Mouse (Mus musculus): ENCODE measurements around the gene Cyp2j8. TPM values are rescaled to one million over a fixed set of nuclear protein-coding genes. Genes with fewer than 3 reads are reported as not detected.
"Not testable (repeated sequence)": the region's sequence is repeated elsewhere in the genome, so short reads cannot be mapped to it uniquely, and the experiment has no call there.

The Cyp2j8 gene
- not detected in 2 replicates for polyA plus RNA-seq (2015; fragmentation: Nextera tagmentation; extraction: Ambion mirVana)

DNA sequence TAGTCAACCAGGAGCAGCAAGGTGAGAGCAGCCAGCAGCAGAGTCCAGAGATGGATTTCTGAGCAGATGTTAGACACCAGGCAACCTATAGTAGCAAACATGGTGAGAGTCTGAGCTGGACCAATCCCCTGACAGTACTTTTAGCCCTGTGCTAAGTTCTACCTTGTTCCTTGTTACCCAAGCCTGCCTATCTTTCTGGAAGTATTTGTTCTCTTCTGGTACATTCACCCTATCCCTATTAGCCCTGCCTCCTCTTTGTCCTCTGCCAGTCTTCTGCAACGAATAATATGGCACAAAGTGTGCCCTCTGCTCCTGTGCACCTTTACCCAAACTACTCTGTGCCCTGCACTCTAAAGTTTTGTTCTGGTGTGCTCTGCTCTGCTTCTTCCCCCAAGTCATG, at the start of gene Cyp2j8:
Cyp2j8 (minus strand) TSS at position 101 of the 400 bp plus-strand sequence.
- H3K36me3 ChIP-seq: no peaks in the 10 kb centered on the region
- WGBS: 77% methylated on average over 1 of the region's 1 CpGs

DNA sequence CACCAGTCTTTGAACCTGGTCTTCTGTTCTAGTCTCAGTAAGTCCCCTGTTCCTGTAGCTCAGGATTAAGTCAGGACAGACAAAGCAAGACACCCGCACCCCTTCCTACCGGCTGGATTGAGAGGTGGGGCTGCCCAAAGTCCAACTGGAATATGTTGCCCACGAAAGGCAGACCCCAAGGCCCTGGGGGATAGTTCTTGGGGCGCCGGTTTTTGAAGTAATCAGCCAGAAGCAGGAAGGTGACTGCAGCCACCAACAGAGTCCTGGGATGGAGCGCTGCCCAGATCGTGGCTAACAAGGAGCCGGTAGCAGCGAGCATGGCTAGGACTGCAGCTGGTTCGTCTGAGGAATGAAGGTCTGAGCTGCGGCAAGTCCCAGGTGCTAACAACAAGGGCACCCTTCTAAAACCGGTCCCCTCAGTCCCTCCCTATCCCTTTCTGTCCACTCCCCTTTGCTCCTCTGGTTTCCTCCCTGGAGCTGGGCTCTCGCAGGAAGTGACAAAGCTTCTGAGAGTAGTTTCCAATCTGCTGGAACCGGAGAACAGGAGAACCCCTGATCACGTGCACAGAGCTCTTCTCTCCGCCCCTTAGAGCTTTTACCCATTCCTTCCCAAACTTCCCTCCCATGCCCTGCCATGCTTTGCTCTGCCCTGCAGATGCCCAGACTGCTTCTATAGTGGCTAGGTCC, 46.1 kb upstream of the Cyp2j8 start, which contains the start of gene Cyp2j6:
Cyp2j6 (minus strand) TSS at position 529 of the 687 bp plus-strand sequence.
- ATAC-seq (ENCODE audit: low FRiP score): peak; percentile 95
- Histone ChIP-seq H3K27ac (replicated peaks) (peak within 1 kb of the TSS; percentile 70), H3K9me3 (replicated peaks) (no peaks in the 10 kb centered on the region), H3K27me3 (replicated peaks) (no peaks in the 10 kb centered on the region), H3K36me3 (no peaks in the 10 kb centered on the region), H3K4me3 (replicated peaks) (peak within 1 kb of the TSS; percentile 56), H3K9ac (replicated peaks) (peak within 1 kb of the TSS; percentile 68), H3K4me1 (no peaks in the 10 kb centered on the region), H3K4me2 (peak within 1 kb of the TSS; percentile 69)
- 4% methylated on average over 16 of the region's 16 CpGs for WGBS

More for the DNA sequence above, at the start of gene Cyp2j8:
- Histone ChIP-seq H3K9ac (replicated peaks) (no peak within 1 kb of the TSS), H3K27me3 (replicated peaks) (no peaks in the 10 kb centered on the region), H3K9me3 (replicated peaks) (no peaks in the 10 kb centered on the region), H3K4me1 (no peaks in the 10 kb centered on the region), H3K27ac (replicated peaks) (no peak within 1 kb of the TSS), H3K4me3 (replicated peaks) (no peak within 1 kb of the TSS), H3K4me2 (no peak within 1 kb of the TSS)
- ATAC-seq (ENCODE audit: low FRiP score): no peak

DNA sequence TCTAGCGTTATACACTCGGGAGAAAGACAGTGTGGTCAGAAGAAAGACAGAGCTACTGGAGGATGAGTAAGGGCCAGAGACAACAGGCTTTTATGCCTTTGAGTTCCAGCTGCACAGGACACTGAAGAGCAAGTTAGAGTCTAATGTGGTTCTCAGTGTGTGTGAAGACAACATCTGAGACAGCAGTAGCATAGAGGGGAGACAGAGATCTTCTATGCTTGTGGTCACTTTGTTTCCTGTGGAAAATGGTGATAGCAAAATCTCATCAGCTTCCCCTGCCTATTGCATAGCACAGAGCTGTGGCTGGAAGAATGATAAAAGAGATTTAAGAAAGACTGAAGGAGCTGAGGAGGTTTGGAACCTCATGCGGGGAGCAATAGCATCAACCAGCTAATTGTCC, 44.4 kb upstream of the Cyp2j8 start:
- Histone ChIP-seq H3K9ac (replicated peaks) (no peak overlapping the region), H3K4me1 (no peaks in the 10 kb centered on the region), H3K9me3 (replicated peaks) (no peaks in the 10 kb centered on the region), H3K4me3 (replicated peaks) (no peak overlapping the region), H3K4me2 (peak overlapping the region; percentile 2; the same call in 1 of the 2 replicates), H3K27ac (replicated peaks) (no peak overlapping the region), H3K27me3 (replicated peaks) (no peaks in the 10 kb centered on the region), H3K36me3 (no peaks in the 10 kb centered on the region)
- 89% methylated on average over 3 of the region's 3 CpGs for WGBS
- ATAC-seq (ENCODE audit: low FRiP score): no peak

DNA sequence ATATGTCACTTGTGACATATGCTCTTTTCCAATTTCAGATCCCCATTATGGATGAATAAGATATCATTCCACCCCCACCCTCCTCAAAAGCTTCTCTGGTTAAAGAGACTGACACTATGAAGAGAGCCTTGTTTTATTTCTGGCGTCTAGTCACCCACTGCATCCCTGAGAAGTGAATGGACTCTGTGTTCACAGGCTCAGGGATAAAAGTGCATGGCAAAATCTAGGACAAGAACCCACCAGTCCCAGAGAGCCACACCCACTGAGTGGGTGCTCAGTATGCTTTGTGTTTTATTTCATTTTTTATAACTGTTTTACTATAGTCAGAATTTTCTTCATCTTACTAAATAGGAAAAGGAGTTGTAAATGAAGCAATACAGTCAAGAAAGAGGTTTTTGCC, 38.8 kb upstream of the Cyp2j8 start:
- ATAC-seq (ENCODE audit: low FRiP score): no peak
- 68% methylated on average over 1 of the region's 1 CpGs for WGBS

DNA sequence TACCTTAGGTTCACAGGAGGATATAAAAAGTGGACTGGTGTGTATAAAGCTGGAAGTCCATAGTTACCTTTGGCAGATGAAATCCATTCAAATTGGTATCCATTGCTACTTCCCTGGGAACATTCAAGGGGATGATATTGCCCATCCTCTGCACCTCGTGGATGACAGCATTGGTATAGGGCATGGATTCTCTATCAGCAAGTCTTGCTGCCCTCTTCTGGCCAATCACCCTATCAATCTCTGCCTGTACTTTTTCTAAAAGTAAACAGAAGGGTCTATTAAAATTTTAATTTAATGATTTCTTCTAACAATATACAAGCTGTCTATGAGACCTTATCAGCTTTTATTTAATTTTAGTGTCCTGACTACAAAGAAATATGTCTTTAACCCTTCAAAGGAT, 18.6 kb upstream of the Cyp2j8 start:
- ATAC-seq (ENCODE audit: low FRiP score): no peak
- Histone ChIP-seq H3K4me3 (replicated peaks) (no peak overlapping the region), H3K4me1 (no peaks in the 10 kb centered on the region), H3K9me3 (replicated peaks) (no peaks in the 10 kb centered on the region), H3K36me3 (peaks cover 4% of the 10 kb centered on the region; the same call in 1 of the 2 replicates), H3K27me3 (replicated peaks) (no peaks in the 10 kb centered on the region), H3K4me2 (no peak overlapping the region), H3K9ac (replicated peaks) (no peak overlapping the region), H3K27ac (replicated peaks) (no peak overlapping the region)
- 19% methylated on average over 1 of the region's 1 CpGs for WGBS

More for the DNA sequence above, 38.8 kb upstream of the Cyp2j8 start:
- H3K9ac ChIP-seq (replicated peaks): no peak overlapping the region
- no peak overlapping the region for H3K27ac ChIP-seq (replicated peaks)
- H3K9me3 ChIP-seq (replicated peaks): no peaks in the 10 kb centered on the region
- H3K4me3 ChIP-seq (replicated peaks): no peak overlapping the region
- no peak overlapping the region for H3K4me2 ChIP-seq
- H3K36me3 ChIP-seq: no peaks in the 10 kb centered on the region
- H3K4me1 ChIP-seq: no peaks in the 10 kb centered on the region
- H3K27me3 ChIP-seq (replicated peaks): no peaks in the 10 kb centered on the region

DNA sequence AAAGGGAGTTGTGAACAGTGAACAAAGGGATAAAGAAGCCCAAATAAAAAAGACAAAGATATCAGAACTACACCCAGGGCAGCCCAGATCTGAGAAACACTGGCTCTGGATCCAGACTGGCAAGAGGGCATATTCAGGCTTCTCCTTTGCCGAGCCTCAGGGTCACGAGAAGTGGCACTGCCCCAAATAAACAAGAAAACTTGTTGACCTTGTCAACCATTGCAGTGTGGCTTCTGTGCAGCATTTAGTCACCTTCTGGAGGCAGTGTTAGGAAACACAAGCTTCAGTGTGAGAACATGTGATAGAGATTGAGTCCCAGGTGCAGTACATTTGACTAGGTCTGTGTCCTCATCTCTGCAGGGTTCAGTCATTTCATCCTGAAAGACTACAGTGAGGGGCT, 15.1 kb upstream of the Cyp2j8 start:
- no peaks in the 10 kb centered on the region for H3K4me1 ChIP-seq
- no peak overlapping the region for H3K4me2 ChIP-seq
- H3K36me3 ChIP-seq: no peaks in the 10 kb centered on the region
- no peak overlapping the region for H3K4me3 ChIP-seq (replicated peaks)
- no peak overlapping the region for H3K27ac ChIP-seq (replicated peaks)
- no peaks in the 10 kb centered on the region for H3K27me3 ChIP-seq (replicated peaks)
- H3K9ac ChIP-seq (replicated peaks): no peak overlapping the region
- 87% methylated on average over 2 of the region's 2 CpGs for WGBS
- H3K9me3 ChIP-seq (replicated peaks): no peaks in the 10 kb centered on the region
- ATAC-seq (ENCODE audit: low FRiP score): no peak

DNA sequence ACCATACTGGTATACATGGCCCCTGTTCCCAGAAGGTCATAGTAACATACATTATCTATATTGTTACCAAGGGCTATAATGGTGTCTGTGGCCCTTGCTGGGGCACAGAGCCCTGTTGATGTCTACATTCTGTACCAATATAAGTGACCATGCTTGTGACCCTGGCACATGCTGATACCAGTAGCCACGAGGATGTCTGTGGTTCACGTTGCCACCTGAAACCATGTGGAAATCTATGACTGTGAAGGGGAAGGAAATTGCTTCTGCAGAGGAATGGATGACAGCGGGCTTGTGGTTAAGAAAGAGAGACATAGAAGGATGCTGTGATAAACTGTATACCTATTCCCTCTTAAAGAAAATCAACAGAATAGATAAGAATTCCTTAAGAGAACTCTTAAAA, 2.9 kb upstream of the Cyp2j8 start:
- H3K4me3 ChIP-seq (replicated peaks): no peak overlapping the region
- WGBS: 92% methylated on average over 3 of the region's 3 CpGs
- no peaks in the 10 kb centered on the region for H3K27me3 ChIP-seq (replicated peaks)
- H3K4me1 ChIP-seq: no peaks in the 10 kb centered on the region
- no peak overlapping the region for H3K4me2 ChIP-seq
- no peak overlapping the region for H3K9ac ChIP-seq (replicated peaks)
- no peak for ATAC-seq (ENCODE audit: low FRiP score)
- H3K9me3 ChIP-seq (replicated peaks): no peaks in the 10 kb centered on the region
- no peaks in the 10 kb centered on the region for H3K36me3 ChIP-seq
- H3K27ac ChIP-seq (replicated peaks): no peak overlapping the region

DNA sequence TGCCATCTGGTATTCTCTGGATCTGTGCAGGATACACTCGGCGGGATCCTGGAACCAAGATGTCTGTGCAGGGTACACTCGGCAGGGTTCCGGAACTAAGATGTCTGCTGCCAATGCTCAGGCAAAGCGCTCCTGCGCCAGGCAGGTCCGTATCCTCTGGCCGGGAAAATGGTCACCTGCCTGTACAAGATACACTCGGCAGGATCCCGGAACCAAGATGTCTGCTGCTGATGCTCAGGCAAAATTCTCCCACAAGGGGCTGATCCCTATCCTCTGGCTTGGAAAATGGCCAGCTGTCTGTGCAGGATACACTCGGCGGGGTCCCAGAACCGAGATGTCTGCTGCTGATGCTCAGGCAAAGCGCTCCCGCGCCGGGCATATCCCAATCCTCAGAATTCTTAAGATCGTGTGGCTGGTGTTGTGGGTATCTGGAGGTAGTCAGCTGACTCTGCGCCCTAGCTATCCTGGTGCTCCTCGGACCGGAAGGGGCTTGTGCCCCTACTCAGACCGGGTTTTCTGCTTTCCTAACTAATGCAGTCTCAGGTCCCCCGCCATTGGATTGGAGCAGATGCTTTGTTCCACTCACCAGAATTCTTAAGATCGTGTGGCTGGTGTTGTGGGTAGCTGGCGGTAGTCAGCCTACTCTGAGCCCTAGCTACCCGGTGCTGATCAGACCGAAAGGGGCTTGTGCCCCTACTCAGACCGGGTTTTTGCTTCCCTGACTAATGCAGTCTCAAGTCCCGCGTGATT, 43.7 kb downstream of the Cyp2j8 start:
- 86% methylated on average over 30 of the region's 30 CpGs for WGBS
- not testable (repeated sequence) for ATAC-seq (ENCODE audit: low FRiP score)

More for the DNA sequence above, 43.7 kb downstream of the Cyp2j8 start:
- not testable (repeated sequence) for H3K4me2 ChIP-seq; H3K27me3 ChIP-seq (replicated peaks); H3K9ac ChIP-seq (replicated peaks); H3K9me3 ChIP-seq (replicated peaks); H3K27ac ChIP-seq (replicated peaks); H3K4me1 ChIP-seq; H3K4me3 ChIP-seq (replicated peaks); H3K36me3 ChIP-seq

Other genes starting within 250 kb of the Cyp2j8 start
- gene Cyp2j11, start 158.7 kb downstream of the Cyp2j8 start, polyA plus RNA-seq (2015; fragmentation: Nextera tagmentation; extraction: Ambion mirVana): not detected in 2 replicates
- 6.2 and 7.2 TPM in 2 replicates for gene Cyp2j6, start 46.3 kb upstream of the Cyp2j8 start, polyA plus RNA-seq (2015; fragmentation: Nextera tagmentation; extraction: Ambion mirVana)
- gene Cyp2j9, start 84.2 kb upstream of the Cyp2j8 start, polyA plus RNA-seq (2015; fragmentation: Nextera tagmentation; extraction: Ambion mirVana): 8.1 and 8.7 TPM in 2 replicates
- gene Cyp2j5, start 156.8 kb upstream of the Cyp2j8 start, polyA plus RNA-seq (2015; fragmentation: Nextera tagmentation; extraction: Ambion mirVana): not detected in 2 replicates